Mouse (Mus musculus) thymus, adult 2 months (tissue): ENCODE measurements around the gene Mag. TPM values are rescaled to one million over a fixed set of nuclear protein-coding genes. Genes with fewer than 3 reads are reported as not detected.
"Not testable (repeated sequence)": the region's sequence is repeated elsewhere in the genome, so short reads cannot be mapped to it uniquely, and the experiment has no call there.

ENCODE experiments used
- DNase-seq: peaks from one replicate; pipeline ENCODE4 v3.0.0; 2021
- H3K27ac ChIP-seq: fragments of 200-500 bp; 2 replicates; pipeline ENCODE4 v1.5.1; 2012; ENCODE audit warnings: low read length, control low read depth; ENCODE audit not compliant: control insufficient read depth, insufficient read depth
- H3K27me3 ChIP-seq: fragments of 200-500 bp; 2 replicates; pipeline ENCODE4 v1.6.1; 2012; ENCODE audit warnings: mild to moderate bottlenecking, low read length, moderate library complexity, mixed read lengths; ENCODE audit not compliant: control insufficient read depth, insufficient read depth
- H3K36me3 ChIP-seq: fragments of 200-500 bp; 2 replicates; pipeline ENCODE4 v1.6.1; 2012; ENCODE audit warnings: mild to moderate bottlenecking, low read length, moderate library complexity; ENCODE audit not compliant: control insufficient read depth, insufficient read depth
- H3K4me1 ChIP-seq: fragments of 200-500 bp; replicated peaks from 2 replicates; pipeline ENCODE4 v1.6.1; 2012; ENCODE audit warnings: low read length; ENCODE audit not compliant: control insufficient read depth, insufficient read depth
- H3K4me3 ChIP-seq: fragments of 200-500 bp; 2 replicates; pipeline ENCODE4 v1.5.1; 2012; ENCODE audit warnings: mild to moderate bottlenecking, low read length, control low read depth, moderate library complexity; ENCODE audit not compliant: control insufficient read depth, insufficient read depth
- CTCF ChIP-seq: fragments of 200-500 bp; IDR thresholded peaks from 2 replicates; pipeline ENCODE4 v1.5.1; 2012; ENCODE audit warnings: mild to moderate bottlenecking, control low read depth, low read length, moderate library complexity, borderline replicate concordance; ENCODE audit not compliant: control insufficient read depth, poor library complexity, insufficient read depth; ENCODE audit errors: extremely low read depth
- POLR2A ChIP-seq: fragments of 200-500 bp; IDR thresholded peaks from 2 replicates; pipeline ENCODE4 v1.6.1; 2012; ENCODE audit warnings: mild to moderate bottlenecking, low read length, control low read depth, moderate library complexity; ENCODE audit not compliant: control insufficient read depth, poor library complexity, insufficient read depth; ENCODE audit errors: extremely low read depth
- WGBS: fragments of 180-500 bp; shearing (Covaris S2); methylation state at CpG from one replicate; pipeline ENCODE4 v1.1.7; 2018; 5-methylcytosine and 5-hydroxymethylcytosine counted together
- polyA plus RNA-seq: library from polyadenylated mRNA; depleted of rRNA; stranded (reverse); fragments of >200 nt; gene quantifications from 2 replicates; pipeline ENCODE4 v1.2.3, GENCODE M21; 2012

Gene Mag
- polyA plus RNA-seq, 1 experiment: 2.0 TPM

GRCm38 (mm10) chr7:30924071-30924470 lies 9.4 kb upstream of the Mag start:
- Histone ChIP-seq H3K4me3 (no peak overlapping the region), H3K27me3 (no peaks in the 10 kb centered on the region), H3K4me1 (no peaks in the 10 kb centered on the region), H3K27ac (no peak overlapping the region), H3K36me3 (no peaks in the 10 kb centered on the region)
- TF ChIP-seq POLR2A (no peak), CTCF (no peak)
- 86% methylated on average over 3 of the region's 3 CpGs for WGBS
- no peak for DNase-seq

DNA sequence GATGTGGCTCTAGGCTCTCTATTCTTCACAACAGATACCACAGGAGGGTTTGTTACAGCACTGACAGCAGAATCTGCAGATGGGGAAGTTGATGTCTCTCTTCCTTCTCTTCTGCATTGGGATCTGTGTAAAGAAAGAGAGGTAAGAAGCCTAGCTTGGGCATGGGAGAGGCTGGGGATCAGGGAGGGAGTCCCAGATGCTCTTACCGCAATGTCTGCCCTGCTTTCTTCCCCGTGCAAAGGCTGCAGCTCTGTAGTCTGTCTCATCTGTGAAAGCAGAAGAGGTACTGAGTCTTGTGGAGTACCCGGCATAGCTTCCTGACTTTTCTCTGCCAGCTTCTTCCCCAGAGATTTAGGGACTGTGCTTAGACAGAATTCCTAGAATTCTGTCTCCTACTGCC lies 7.8 kb upstream of the Mag start:
- 30% methylated on average over 3 of the region's 3 CpGs for WGBS
- not testable (repeated sequence) for H3K27ac ChIP-seq, H3K36me3 ChIP-seq, H3K4me1 ChIP-seq, H3K27me3 ChIP-seq, DNase-seq, H3K4me3 ChIP-seq

- DNase-seq: no peak
- WGBS: 80% methylated on average over 3 of the region's 3 CpGs
- H3K4me3 ChIP-seq: no peak overlapping the region
- H3K27ac ChIP-seq: no peak overlapping the region
- no peaks in the 10 kb centered on the region for H3K27me3 ChIP-seq
- no peaks in the 10 kb centered on the region for H3K4me1 ChIP-seq
- TF ChIP-seq CTCF: no peak
- no peak for TF ChIP-seq POLR2A
- H3K36me3 ChIP-seq: no peaks in the 10 kb centered on the region
These were observed 5.5 kb upstream of the Mag start for GRCm38 (mm10) chr7:30920217-30920616.

GRCm38 (mm10) chr7:30917219-30917618 lies 2.5 kb upstream of the Mag start:
- no peaks in the 10 kb centered on the region for H3K27me3 ChIP-seq
- TF ChIP-seq CTCF: no peak
- TF ChIP-seq POLR2A: no peak
- no peaks in the 10 kb centered on the region for H3K36me3 ChIP-seq
- DNase-seq: no peak
- H3K4me1 ChIP-seq: no peaks in the 10 kb centered on the region
- no peak overlapping the region for H3K4me3 ChIP-seq
- H3K27ac ChIP-seq: no peak overlapping the region
- 30% methylated on average over 4 of the region's 4 CpGs for WGBS

DNA sequence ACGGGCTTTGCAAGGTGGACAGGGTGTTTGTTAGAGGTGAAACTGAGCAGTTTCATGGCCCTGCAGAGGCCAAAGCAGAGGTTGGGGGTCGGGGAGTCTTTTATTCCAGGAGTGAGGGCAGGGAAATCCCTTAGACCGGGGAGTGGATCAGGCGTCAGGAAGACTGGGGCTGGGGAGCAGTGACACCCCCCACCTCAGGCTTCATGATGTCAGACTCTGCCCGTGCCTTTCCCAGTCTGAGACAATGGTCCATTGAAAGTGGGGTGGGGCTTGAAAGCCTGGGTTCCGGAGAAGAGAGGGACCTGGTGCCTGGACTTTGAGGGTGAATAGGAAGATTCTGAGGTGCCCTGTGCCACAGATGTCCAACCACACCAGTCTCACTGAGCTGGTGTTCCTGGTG lies 2.0 kb upstream of the Mag start:
- Histone ChIP-seq H3K27ac (no peak overlapping the region), H3K4me1 (no peaks in the 10 kb centered on the region), H3K36me3 (no peaks in the 10 kb centered on the region), H3K4me3 (no peak overlapping the region), H3K27me3 (no peaks in the 10 kb centered on the region)
- WGBS: 84% methylated on average over 6 of the region's 6 CpGs
- no peak for DNase-seq
- TF ChIP-seq POLR2A (no peak), CTCF (no peak)

- Histone ChIP-seq H3K36me3 (no peaks in the 10 kb centered on the region), H3K27me3 (no peaks in the 10 kb centered on the region; the same call in 1 of the 2 replicates), H3K4me1 (peaks cover 14% of the 10 kb centered on the region), H3K4me3 (no peak overlapping the region), H3K27ac (no peak overlapping the region)
- no peak for DNase-seq
- TF ChIP-seq CTCF (no peak), POLR2A (no peak)
- 10% methylated on average over 6 of the region's 6 CpGs for WGBS
These were observed 4.9 kb downstream of the Mag start for GRCm38 (mm10) chr7:30909773-30910172.

- TF ChIP-seq POLR2A (no peak), CTCF (no peak)
- peaks cover 14% of the 10 kb centered on the region for H3K4me1 ChIP-seq
- no peak overlapping the region for H3K27ac ChIP-seq
- no peaks in the 10 kb centered on the region; the same call in 1 of the 2 replicates for H3K27me3 ChIP-seq
- no peak for DNase-seq
- WGBS: 29% methylated on average over 17 of the region's 17 CpGs
- no peak overlapping the region for H3K4me3 ChIP-seq
- no peaks in the 10 kb centered on the region for H3K36me3 ChIP-seq
These were observed 5.7 kb downstream of the Mag start for GRCm38 (mm10) chr7:30908992-30909431.
